Mouse (Mus musculus) intestine, postnatal 0 days (tissue): ENCODE data around the gene Zfp541. TPM values are rescaled to one million over a fixed set of nuclear protein-coding genes. Genes with fewer than 3 reads are reported as not detected.

Source experiments
- ATAC-seq: fragments of 200-750 bp; cut with Nextera tagmentation; 2 replicates; pipeline ENCODE4 v1.8.0; 2017; ENCODE audit warnings: mild to moderate bottlenecking, moderate TSS enrichment, moderate library complexity
- H3K27ac ChIP-seq: fragments of 300-500 bp; sonication (generic); 2 replicates; pipeline ENCODE4 v1.5.1; 2014; ENCODE audit warnings: mild to moderate bottlenecking, low read depth, low read length, moderate library complexity
- H3K27me3 ChIP-seq: fragments of 300-500 bp; sonication (generic); replicated peaks from 2 replicates; pipeline ENCODE4 v1.6.1; 2014; ENCODE audit warnings: low read length, mixed read lengths; ENCODE audit not compliant: control insufficient read depth, insufficient read depth
- H3K36me3 ChIP-seq: fragments of 300-500 bp; sonication (generic); 2 replicates; pipeline ENCODE4 v1.6.1; 2014; ENCODE audit warnings: mild to moderate bottlenecking, moderate library complexity; ENCODE audit not compliant: control insufficient read depth, insufficient read depth
- H3K4me1 ChIP-seq: fragments of 300-500 bp; sonication (generic); replicated peaks from 2 replicates; pipeline ENCODE4 v1.6.1; 2014; ENCODE audit warnings: antibody characterized with exemption, low read length, mixed read lengths; ENCODE audit not compliant: control insufficient read depth, insufficient read depth
- H3K4me2 ChIP-seq: fragments of 300-500 bp; sonication (generic); replicated peaks from 2 replicates; pipeline ENCODE4 v1.6.1; 2014; ENCODE audit warnings: low read depth, mild to moderate bottlenecking, moderate library complexity
- H3K4me3 ChIP-seq: fragments of 300-500 bp; sonication (generic); 2 replicates; pipeline ENCODE4 v1.5.1; 2014; ENCODE audit warnings: low read depth, low read length
- H3K9ac ChIP-seq: fragments of 300-500 bp; sonication (generic); 2 replicates; pipeline ENCODE4 v1.6.1; 2014; ENCODE audit warnings: mild to moderate bottlenecking, low read depth, low read length
- H3K9me3 ChIP-seq: fragments of 300-500 bp; sonication (generic); 2 replicates; pipeline ENCODE4 v1.6.1; 2016; ENCODE audit warnings: mixed run types; ENCODE audit not compliant: control insufficient read depth
- CTCF ChIP-seq: sonication (generic); IDR thresholded peaks from 2 replicates; pipeline ENCODE4 v1.5.1; 2016; ENCODE audit warnings: low read depth, mild to moderate bottlenecking, control low read depth, antibody characterized with exemption, moderate library complexity
- WGBS: fragments of 180-500 bp; shearing (Covaris S2); extraction: QIAGEN DNeasy Blood & Tissue Kit; methylation state at CpG from one replicate; pipeline ENCODE4 v1.1.7; 2014; 5-methylcytosine and 5-hydroxymethylcytosine counted together
- polyA plus RNA-seq: library from polyadenylated mRNA; unstranded; fragments of >200 nt; fragmentation: Nextera tagmentation; extraction: Ambion mirVana; gene quantifications from 2 replicates; pipeline ENCODE4 v1.2.1, GENCODE M21; 2015

The Zfp541 gene
- polyA plus RNA-seq, 1 experiment from 2014 or later: not detected

GRCm38 (mm10) chr7:16128344-16128743 is 66.7 kb downstream of the Zfp541 start:
- no peak overlapping the region for H3K27ac ChIP-seq
- no peak overlapping the region for H3K4me3 ChIP-seq
- peaks cover 5% of the 10 kb centered on the region; the same call in 1 of the 2 replicates for H3K36me3 ChIP-seq
- no peak overlapping the region for H3K4me2 ChIP-seq
- WGBS: 80% methylated on average over 6 of the region's 6 CpGs
- peaks cover 6% of the 10 kb centered on the region; the same call in 1 of the 2 replicates for H3K27me3 ChIP-seq
- H3K9me3 ChIP-seq: no peaks in the 10 kb centered on the region
- TF ChIP-seq CTCF: no peak
- no peaks in the 10 kb centered on the region for H3K4me1 ChIP-seq
- no peak for ATAC-seq
- no peak overlapping the region for H3K9ac ChIP-seq

GRCm38 (mm10) chr7:16128899-16129298 is 67.3 kb downstream of the Zfp541 start:
- TF ChIP-seq CTCF: no peak
- Histone ChIP-seq H3K36me3 (peaks cover 5% of the 10 kb centered on the region; the same call in 1 of the 2 replicates), H3K9me3 (no peaks in the 10 kb centered on the region), H3K27ac (no peak overlapping the region), H3K4me2 (peak overlapping the region; percentile 76; the same call in 1 of the 2 replicates), H3K4me1 (no peaks in the 10 kb centered on the region), H3K27me3 (peaks cover 6% of the 10 kb centered on the region; the same call in 1 of the 2 replicates), H3K9ac (no peak overlapping the region), H3K4me3 (no peak overlapping the region)
- 70% methylated on average over 5 of the region's 5 CpGs for WGBS
- no peak for ATAC-seq

GRCm38 (mm10) chr7:16129421-16129845 is 67.8 kb downstream of the Zfp541 start, which contains the start of gene Slc8a2:
TSS of gene Slc8a2 (plus strand) at chr7:16129826.
- Histone ChIP-seq H3K27ac (no peak within 1 kb of the TSS; the same call in 1 of the 2 replicates), H3K4me3 (peak within 1 kb of the TSS; percentile 41), H3K27me3 (peaks cover 6% of the 10 kb centered on the region; the same call in 1 of the 2 replicates), H3K9me3 (no peaks in the 10 kb centered on the region), H3K9ac (peak within 1 kb of the TSS; percentile 42), H3K36me3 (peaks cover 5% of the 10 kb centered on the region; the same call in 1 of the 2 replicates), H3K4me1 (no peaks in the 10 kb centered on the region), H3K4me2 (peak within 1 kb of the TSS; percentile 76)
- ATAC-seq: peak; percentile 55
- 3% methylated on average over 12 of the region's 12 CpGs for WGBS
- no peak for TF ChIP-seq CTCF

- no peaks in the 10 kb centered on the region for H3K9me3 ChIP-seq
- H3K27ac ChIP-seq: no peak overlapping the region; the same call in 1 of the 2 replicates
- H3K4me2 ChIP-seq: peak overlapping the region; percentile 76
- WGBS: 3% methylated on average over 37 of the region's 38 CpGs
- H3K27me3 ChIP-seq: peaks cover 6% of the 10 kb centered on the region; the same call in 1 of the 2 replicates
- H3K4me1 ChIP-seq: no peaks in the 10 kb centered on the region
- ATAC-seq: peak; percentile 26; the same call in 1 of the 2 replicates
- H3K4me3 ChIP-seq: peak overlapping the region; percentile 41
- H3K9ac ChIP-seq: peak overlapping the region; percentile 42
- TF ChIP-seq CTCF: peak; percentile 8; the same call in 1 of the 2 replicates
- H3K36me3 ChIP-seq: peaks cover 5% of the 10 kb centered on the region; the same call in 1 of the 2 replicates
Measured at GRCm38 (mm10) chr7:16129846-16130691, 68.5 kb downstream of the Zfp541 start.

- Histone ChIP-seq H3K36me3 (peaks cover under 1% of the 10 kb centered on the region; the same call in 1 of the 2 replicates), H3K4me2 (peak overlapping the region; percentile 76), H3K4me1 (no peaks in the 10 kb centered on the region), H3K27me3 (peaks cover 6% of the 10 kb centered on the region; the same call in 1 of the 2 replicates), H3K27ac (no peak overlapping the region), H3K4me3 (no peak overlapping the region), H3K9ac (no peak overlapping the region), H3K9me3 (no peaks in the 10 kb centered on the region)
- no peak for TF ChIP-seq CTCF
- WGBS: 35% methylated on average over 13 of the region's 13 CpGs
- ATAC-seq: no peak
Measured at GRCm38 (mm10) chr7:16130956-16131634, 69.5 kb downstream of the Zfp541 start.

GRCm38 (mm10) chr7:16132161-16132581 is 70.6 kb downstream of the Zfp541 start:
- Histone ChIP-seq H3K4me3 (no peak overlapping the region), H3K9me3 (no peaks in the 10 kb centered on the region), H3K27ac (no peak overlapping the region), H3K4me1 (no peaks in the 10 kb centered on the region), H3K4me2 (peak overlapping the region; percentile 10), H3K27me3 (peaks cover 6% of the 10 kb centered on the region; the same call in 1 of the 2 replicates), H3K36me3 (no peaks in the 10 kb centered on the region), H3K9ac (no peak overlapping the region)
- no peak for ATAC-seq
- 13% methylated on average over 7 of the region's 7 CpGs for WGBS
- no peak for TF ChIP-seq CTCF
